Mouse (Mus musculus) midbrain, embryonic 14.5 days (tissue): ENCODE data around the gene Trim9. TPM values are rescaled to one million over a fixed set of nuclear protein-coding genes. Genes with fewer than 3 reads are reported as not detected.

ENCODE experiments used
- ATAC-seq: fragments of 200-750 bp; cut with Nextera tagmentation; 2 replicates; pipeline ENCODE4 v1.8.0; 2017; ENCODE audit warnings: moderate number of reproducible peaks, moderate library complexity; ENCODE audit not compliant: low FRiP score, low TSS enrichment
- DNase-seq: peaks from one replicate; pipeline ENCODE4 v3.0.0-alpha.2; 2015
- H3K27ac ChIP-seq: fragments of 300-500 bp; sonication (generic); replicated peaks from 2 replicates; pipeline ENCODE4 v1.5.1; 2014; ENCODE audit warnings: mild to moderate bottlenecking, low read depth, low read length, moderate library complexity
- H3K27me3 ChIP-seq: fragments of 300-500 bp; sonication (generic); 2 replicates; pipeline ENCODE4 v1.6.1; 2014; ENCODE audit warnings: low read length, control low read depth, mixed read lengths; ENCODE audit not compliant: control insufficient read depth, insufficient read depth
- H3K36me3 ChIP-seq: fragments of 300-500 bp; sonication (generic); 2 replicates; pipeline ENCODE4 v1.6.1; 2014; ENCODE audit warnings: low read length, control low read depth; ENCODE audit not compliant: control insufficient read depth, insufficient read depth
- H3K4me1 ChIP-seq: fragments of 300-500 bp; sonication (generic); 2 replicates; pipeline ENCODE4 v1.6.1; 2014; ENCODE audit warnings: mild to moderate bottlenecking, antibody characterized with exemption, low read length, control low read depth; ENCODE audit not compliant: control insufficient read depth, insufficient read depth
- H3K4me2 ChIP-seq: fragments of 300-500 bp; sonication (generic); 2 replicates; pipeline ENCODE4 v1.6.1; 2014; ENCODE audit warnings: mild to moderate bottlenecking, low read length, moderate library complexity
- H3K4me3 ChIP-seq: fragments of 300-500 bp; sonication (generic); replicated peaks from 2 replicates; pipeline ENCODE4 v1.5.1; 2014; ENCODE audit warnings: low read depth, low read length
- H3K9ac ChIP-seq: fragments of 300-500 bp; sonication (generic); replicated peaks from 2 replicates; pipeline ENCODE4 v1.6.1; 2014; ENCODE audit warnings: mild to moderate bottlenecking, low read length, moderate library complexity
- H3K9me3 ChIP-seq: fragments of 300-500 bp; sonication (generic); 2 replicates; pipeline ENCODE4 v1.6.1; 2016; ENCODE audit warnings: low read length, control low read depth, mixed read lengths; ENCODE audit not compliant: control insufficient read depth
- WGBS: fragments of 180-500 bp; shearing (Covaris S2); extraction: QIAGEN DNeasy Blood & Tissue Kit; methylation state at CpG from one replicate; pipeline ENCODE4 v1.1.7; 2014; 5-methylcytosine and 5-hydroxymethylcytosine counted together
- polyA plus RNA-seq: library from polyadenylated mRNA; unstranded; fragments of >200 nt; fragmentation: Nextera tagmentation; extraction: Ambion mirVana; gene quantifications from 2 replicates; pipeline ENCODE4 v1.2.1, GENCODE M21; 2014

The Trim9 gene
- polyA plus RNA-seq, 1 experiment from 2014 or later = 65.2 TPM

DNA sequence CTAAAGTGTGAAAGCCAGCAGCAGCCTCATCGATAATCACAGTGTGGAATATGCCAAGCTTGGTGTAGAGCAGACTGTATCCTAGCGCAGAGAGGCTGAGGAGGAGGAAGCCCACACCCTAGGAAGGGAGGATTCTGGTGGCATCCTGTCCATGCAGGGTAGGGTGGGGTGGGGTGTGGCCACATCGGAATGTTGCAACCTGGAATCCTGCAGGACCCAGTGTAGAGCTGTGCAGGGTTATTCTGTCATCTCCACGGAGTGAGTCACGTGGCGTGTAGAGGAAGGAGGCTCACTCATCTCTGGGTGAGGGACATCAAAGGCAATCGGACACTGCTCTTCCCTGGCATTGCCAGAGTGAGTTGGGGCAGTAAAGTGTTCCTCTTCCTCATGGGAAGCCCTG, 62.4 kb downstream of the Trim9 start:
- WGBS = 90% methylated on average over 7 of the region's 7 CpGs
- DNase-seq (no peak), ATAC-seq (no peak)
- H3K27me3 ChIP-seq = no peaks in the 10 kb centered on the region
- no peaks in the 10 kb centered on the region for H3K9me3 ChIP-seq
- no peaks in the 10 kb centered on the region for H3K4me1 ChIP-seq
- no peak overlapping the region for H3K9ac ChIP-seq
- peaks cover 40% of the 10 kb centered on the region for H3K36me3 ChIP-seq
- no peak overlapping the region for H3K4me3 ChIP-seq
- H3K4me2 ChIP-seq = no peak overlapping the region
- no peak overlapping the region for H3K27ac ChIP-seq

DNA sequence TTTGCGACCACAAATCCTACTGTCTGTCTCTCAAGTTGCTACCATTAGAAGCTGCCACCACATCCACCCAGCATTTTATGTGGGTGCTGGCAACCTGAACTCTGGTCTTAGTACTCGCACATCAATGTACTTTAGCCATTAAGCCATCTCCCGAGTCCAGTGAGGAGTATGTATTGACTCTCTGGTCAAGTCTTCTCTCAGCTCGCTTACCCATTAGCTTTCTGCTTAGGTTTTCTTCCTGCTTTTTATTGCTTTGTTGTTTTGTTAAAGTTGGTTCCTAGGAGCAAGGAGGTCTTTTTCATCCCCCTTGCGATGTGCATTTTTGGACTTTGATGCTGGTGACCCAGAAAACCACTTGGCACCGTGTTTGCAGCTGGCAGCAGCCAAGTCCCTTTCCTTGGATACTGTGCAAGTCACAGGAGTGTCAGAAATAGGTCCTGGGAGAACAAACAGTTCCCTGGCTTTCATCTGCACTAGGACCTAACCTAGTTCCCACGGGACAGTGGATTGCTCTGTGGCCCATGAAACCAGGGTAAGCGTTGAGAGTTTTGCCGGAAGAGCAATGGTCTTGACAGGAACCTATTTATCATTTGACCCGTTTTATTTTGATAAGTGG, 64.2 kb downstream of the Trim9 start:
- Histone ChIP-seq H3K9me3 (no peaks in the 10 kb centered on the region), H3K9ac (no peak overlapping the region), H3K4me2 (no peak overlapping the region), H3K27ac (no peak overlapping the region), H3K36me3 (peaks cover 41% of the 10 kb centered on the region), H3K4me3 (no peak overlapping the region), H3K27me3 (no peaks in the 10 kb centered on the region), H3K4me1 (no peaks in the 10 kb centered on the region)
- DNase-seq (no peak), ATAC-seq (no peak)
- WGBS = 90% methylated on average over 10 of the region's 10 CpGs

DNA sequence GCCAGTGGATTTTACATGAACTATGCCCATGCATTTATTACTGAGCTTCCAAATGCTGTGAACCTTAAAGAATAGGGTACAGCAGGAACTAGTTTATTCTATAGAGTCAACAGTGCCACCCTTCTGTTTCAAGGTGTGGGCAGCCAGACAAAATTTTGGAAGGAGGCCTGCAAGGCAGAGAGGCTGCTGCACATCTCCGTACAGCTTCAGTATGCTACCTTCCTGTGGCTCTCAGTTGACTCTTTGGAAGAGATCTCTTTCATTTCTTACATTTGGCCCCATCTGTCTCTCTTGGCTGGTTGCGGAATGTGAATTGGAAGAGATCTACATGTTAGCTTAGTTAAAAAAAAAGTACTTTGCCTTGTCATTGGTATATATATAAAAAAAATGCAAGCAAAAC, 66.5 kb downstream of the Trim9 start:
- DNase-seq = no peak
- no peaks in the 10 kb centered on the region for H3K27me3 ChIP-seq
- no peaks in the 10 kb centered on the region for H3K9me3 ChIP-seq
- no peak overlapping the region for H3K9ac ChIP-seq
- no peaks in the 10 kb centered on the region for H3K4me1 ChIP-seq
- ATAC-seq = no peak
- H3K4me2 ChIP-seq = no peak overlapping the region
- peaks cover 38% of the 10 kb centered on the region for H3K36me3 ChIP-seq
- H3K27ac ChIP-seq = no peak overlapping the region
- 97% methylated on average over 2 of the region's 2 CpGs for WGBS
- no peak overlapping the region for H3K4me3 ChIP-seq

DNA sequence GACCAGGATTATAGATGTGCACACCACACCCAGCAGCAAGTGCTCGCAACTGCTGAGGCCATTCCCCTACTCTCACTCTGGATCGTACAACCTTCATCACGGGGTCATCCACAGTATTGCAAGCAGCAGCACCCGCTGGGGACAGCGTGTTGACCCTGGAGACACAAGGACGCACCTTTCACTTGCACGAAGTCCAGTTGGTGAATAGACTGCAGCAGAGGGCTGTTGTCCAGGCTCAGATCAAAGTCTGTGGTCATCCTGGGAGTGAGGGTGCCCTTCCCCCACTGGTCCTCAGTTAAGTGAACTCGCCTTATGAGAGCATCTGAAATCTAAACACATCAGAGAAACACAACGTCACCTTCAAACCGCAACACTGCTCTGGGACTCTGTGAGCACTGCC, 67.0 kb downstream of the Trim9 start:
- H3K36me3 ChIP-seq = peaks cover 39% of the 10 kb centered on the region
- H3K9me3 ChIP-seq = no peaks in the 10 kb centered on the region
- no peaks in the 10 kb centered on the region for H3K27me3 ChIP-seq
- no peak overlapping the region for H3K9ac ChIP-seq
- DNase-seq = no peak
- H3K4me1 ChIP-seq = no peaks in the 10 kb centered on the region
- no peak for ATAC-seq
- no peak overlapping the region for H3K27ac ChIP-seq
- H3K4me2 ChIP-seq = no peak overlapping the region
- no peak overlapping the region for H3K4me3 ChIP-seq
- 90% methylated on average over 10 of the region's 10 CpGs for WGBS

DNA sequence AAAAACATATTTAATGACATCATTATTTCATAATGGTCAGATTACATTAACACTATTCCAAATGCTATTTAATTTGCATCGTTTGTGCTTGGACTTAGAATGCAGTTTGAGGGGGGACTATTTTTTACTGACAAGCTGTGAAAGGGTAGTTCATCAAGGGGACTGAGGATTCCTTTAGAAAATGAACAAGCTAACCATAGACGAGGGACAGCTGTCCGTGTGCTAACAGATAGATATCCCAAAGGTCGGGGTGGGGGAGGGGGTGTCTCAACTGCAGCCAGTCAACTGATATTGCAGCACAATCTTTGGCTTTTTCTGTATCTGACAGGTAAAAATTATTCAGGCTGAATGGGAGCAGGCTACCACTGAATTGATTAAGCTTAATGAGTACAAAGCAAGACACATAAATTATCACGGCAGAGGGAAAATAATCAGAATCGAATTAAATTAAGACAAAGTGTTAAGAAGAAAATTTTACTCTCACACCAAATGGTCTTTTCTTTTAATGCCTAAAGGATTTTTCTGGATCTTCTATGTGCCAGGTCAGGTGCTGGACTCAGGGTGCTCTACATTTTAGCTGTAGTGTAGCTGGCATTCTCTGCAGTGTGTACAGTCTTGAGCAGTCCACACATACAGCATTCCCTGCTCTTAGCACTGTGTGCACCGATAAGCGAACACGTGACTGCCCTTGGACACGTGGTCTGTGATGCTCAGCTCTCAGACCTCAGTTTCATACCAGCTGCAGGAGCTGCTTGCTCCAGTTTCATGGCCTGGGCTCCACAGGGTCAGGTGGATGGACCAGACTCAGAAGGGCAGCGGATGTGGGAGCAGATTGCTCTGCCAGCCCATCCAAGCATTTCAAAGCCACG, 70.1 kb downstream of the Trim9 start:
- Histone ChIP-seq H3K36me3 (peaks cover 39% of the 10 kb centered on the region), H3K27ac (no peak overlapping the region), H3K4me2 (no peak overlapping the region), H3K27me3 (no peaks in the 10 kb centered on the region), H3K9ac (no peak overlapping the region), H3K4me3 (no peak overlapping the region), H3K4me1 (no peaks in the 10 kb centered on the region), H3K9me3 (no peaks in the 10 kb centered on the region)
- DNase-seq (no peak), ATAC-seq (no peak)
- WGBS = 72% methylated on average over 12 of the region's 12 CpGs

DNA sequence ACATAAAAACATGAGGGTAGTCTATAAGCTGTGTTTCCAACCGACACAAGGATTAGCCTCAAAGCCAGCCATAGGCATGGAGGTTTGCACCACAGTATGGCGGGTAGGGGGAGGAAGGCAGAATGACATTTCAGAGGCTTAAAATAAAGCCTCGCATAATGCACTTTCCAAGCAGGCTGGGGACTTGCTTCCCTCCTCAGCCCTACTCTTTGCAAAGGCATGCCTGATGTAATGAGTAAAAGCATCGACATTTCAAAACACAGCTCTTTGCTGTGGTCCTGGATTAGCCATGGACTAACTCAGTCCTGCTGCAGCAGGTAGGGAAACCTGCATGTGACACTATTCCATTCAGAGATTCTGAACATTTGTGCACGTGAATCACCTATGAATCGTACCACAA, 77.7 kb downstream of the Trim9 start:
- H3K4me1 ChIP-seq = no peaks in the 10 kb centered on the region

DNA sequence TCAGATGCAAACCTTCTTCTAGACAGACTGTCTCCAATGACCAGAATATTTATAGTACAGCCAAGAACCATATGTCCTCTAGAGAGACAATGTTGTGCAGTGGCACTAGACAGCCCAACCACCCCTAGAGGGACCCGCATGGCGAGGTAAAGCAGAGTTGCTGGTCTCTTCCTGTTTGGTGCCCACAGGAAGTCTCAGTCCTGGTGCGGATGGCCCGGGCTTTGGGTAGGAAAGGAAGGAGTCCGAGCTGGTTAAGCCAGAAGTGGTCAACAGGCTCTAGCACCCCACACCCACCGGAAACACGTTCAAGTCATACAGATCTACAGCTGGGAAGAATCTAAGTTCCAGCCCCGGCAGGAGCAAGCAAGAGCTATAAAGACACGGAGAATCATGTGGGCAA, 80.1 kb downstream of the Trim9 start:
- H3K4me2 ChIP-seq = no peak overlapping the region
- H3K27ac ChIP-seq = no peak overlapping the region
- no peak overlapping the region for H3K4me3 ChIP-seq
- no peaks in the 10 kb centered on the region for H3K9me3 ChIP-seq
- WGBS = 88% methylated on average over 9 of the region's 9 CpGs
- no peaks in the 10 kb centered on the region for H3K27me3 ChIP-seq
- H3K9ac ChIP-seq = no peak overlapping the region
- no peaks in the 10 kb centered on the region for H3K4me1 ChIP-seq
- DNase-seq (no peak), ATAC-seq (no peak)
- H3K36me3 ChIP-seq = peaks cover 44% of the 10 kb centered on the region

More for the DNA sequence above, 77.7 kb downstream of the Trim9 start:
- ATAC-seq = no peak
- H3K4me3 ChIP-seq = no peak overlapping the region
- H3K4me2 ChIP-seq = no peak overlapping the region
- H3K27me3 ChIP-seq = no peaks in the 10 kb centered on the region
- no peak overlapping the region for H3K9ac ChIP-seq
- DNase-seq = no peak
- WGBS = 61% methylated on average over 6 of the region's 6 CpGs
- no peak overlapping the region for H3K27ac ChIP-seq
- peaks cover 45% of the 10 kb centered on the region for H3K36me3 ChIP-seq
- H3K9me3 ChIP-seq = no peaks in the 10 kb centered on the region

DNA sequence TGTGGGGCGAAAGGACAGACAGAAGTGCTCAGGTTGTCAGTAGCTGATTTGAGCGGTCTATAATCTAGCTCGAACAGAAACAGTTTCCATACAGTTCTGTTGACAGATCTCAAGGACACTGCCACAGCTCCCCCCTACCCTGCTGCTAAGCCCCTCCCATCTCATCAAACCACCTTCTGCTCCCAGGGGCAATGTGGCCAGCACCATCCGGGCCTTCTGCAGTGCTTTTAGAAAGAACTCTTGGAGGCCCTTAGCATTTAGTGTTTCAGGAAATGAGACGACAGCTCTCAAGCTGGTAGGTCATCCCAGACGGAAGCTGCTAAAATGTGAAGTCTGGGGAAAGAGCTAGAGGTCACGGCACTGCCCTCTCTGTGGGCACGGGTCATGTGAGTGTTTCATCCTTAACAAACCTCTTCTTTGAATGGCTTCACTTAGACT, 80.9 kb downstream of the Trim9 start:
- Histone ChIP-seq H3K9ac (no peak overlapping the region), H3K27ac (no peak overlapping the region), H3K4me3 (no peak overlapping the region), H3K27me3 (no peaks in the 10 kb centered on the region), H3K4me1 (no peaks in the 10 kb centered on the region), H3K9me3 (no peaks in the 10 kb centered on the region), H3K4me2 (no peak overlapping the region), H3K36me3 (peaks cover 41% of the 10 kb centered on the region)
- 49% methylated on average over 8 of the region's 8 CpGs for WGBS
- no peak for ATAC-seq
- no peak for DNase-seq

DNA sequence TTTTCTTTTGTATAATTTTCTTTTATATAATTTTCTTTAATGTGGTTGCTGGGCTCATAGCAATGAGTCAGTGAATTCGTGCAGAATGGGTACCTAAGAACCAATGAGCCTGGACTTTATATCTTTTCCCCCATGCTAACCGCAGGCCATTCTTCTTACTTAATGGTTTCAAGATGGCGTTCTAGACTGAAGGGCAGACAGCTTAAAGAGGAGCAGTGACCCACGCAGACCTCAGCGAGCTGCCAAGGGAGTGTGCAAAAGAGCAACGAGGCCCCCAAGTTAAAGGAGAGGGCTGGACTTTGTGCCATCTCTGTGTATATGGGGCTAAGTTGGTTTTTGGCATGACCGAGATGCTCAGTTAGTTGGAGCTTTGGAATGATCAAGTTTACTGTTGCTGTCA, 83.7 kb downstream of the Trim9 start:
- Histone ChIP-seq H3K27ac (no peak overlapping the region), H3K9me3 (no peaks in the 10 kb centered on the region), H3K4me1 (no peaks in the 10 kb centered on the region), H3K9ac (no peak overlapping the region), H3K4me2 (no peak overlapping the region), H3K36me3 (peaks cover 30% of the 10 kb centered on the region), H3K4me3 (no peak overlapping the region), H3K27me3 (no peaks in the 10 kb centered on the region)
- 20% methylated on average over 7 of the region's 7 CpGs for WGBS
- ATAC-seq (no peak), DNase-seq (no peak)
